ENCODE assay signal across 9 mouse cellular contexts in genomic region chr3:144010558-144010957, GRCm38 (mm10).
DNase-seq lines count a peak whose midpoint lies in the region; ATAC-seq and TF ChIP-seq lines count a peak whose summit lies in the region.
"Had no signal": no experiment of that assay in that cellular context is flagged by ENCODE, and none has a peak within 500 bp of the region (broad histone marks: within the 10 kb centered on the region; RNA-seq: fewer than 3 reads in every experiment).

No protein-coding gene starts in this region.

- intact Hi-C loops in heart, adult 2 months (cut with DNase I): no loop called here

- no peaks in the 10 kb centered on the region for H3K27me3 ChIP-seq in heart, embryonic 12.5 days (replicated peaks)
- H3K27me3 ChIP-seq in heart, adult 2 months (ENCODE audit: control insufficient read depth, insufficient read depth, low read length): no peaks in the 10 kb centered on the region
- no peaks in the 10 kb centered on the region for H3K27me3 ChIP-seq in kidney, postnatal 0 days (ENCODE audit: insufficient read depth, low read length)
- no peaks in the 10 kb centered on the region for H3K27me3 ChIP-seq in stomach, postnatal 0 days (ENCODE audit: control insufficient read depth, insufficient read depth, low read length)

- no peaks in the 10 kb centered on the region for H3K79me2 ChIP-seq in heart, adult 2 months (replicated peaks; ENCODE audit: control insufficient read depth, insufficient read depth, low read length)

- WGBS in heart, embryonic 12.5 days: 19% methylated on average over 6 of the region's 6 CpGs
- WGBS in heart, adult 2 months: 25% methylated on average over 6 of the region's 6 CpGs
- 17% methylated on average over 6 of the region's 6 CpGs for WGBS in kidney, postnatal 0 days
- WGBS in stomach, postnatal 0 days: 25% methylated on average over 6 of the region's 6 CpGs

- ATAC-seq in heart, embryonic 12.5 days (ENCODE audit: insufficient number of reproducible peaks, low FRiP score): no peak
- no peak for ATAC-seq in kidney, postnatal 0 days (replicated peaks; ENCODE audit: low FRiP score, low read depth)
- ATAC-seq in stomach, postnatal 0 days (ENCODE audit: low FRiP score, low TSS enrichment): peak; percentile 78

- H3K4me3 ChIP-seq in heart, embryonic 12.5 days: no peak overlapping the region
- H3K4me3 ChIP-seq in heart, adult 2 months: no peak overlapping the region
- H3K4me3 ChIP-seq in kidney, postnatal 0 days (replicated peaks; ENCODE audit: low read depth, low read length): no peak overlapping the region
- H3K4me3 ChIP-seq in stomach, postnatal 0 days (ENCODE audit: low read depth, low read length): no peak overlapping the region

- H3K36me3 ChIP-seq in heart, embryonic 12.5 days: no peaks in the 10 kb centered on the region
- no peaks in the 10 kb centered on the region for H3K36me3 ChIP-seq in heart, adult 2 months (ENCODE audit: control insufficient read depth, insufficient read depth, low read length)
- no peaks in the 10 kb centered on the region for H3K36me3 ChIP-seq in kidney, postnatal 0 days (ENCODE audit: insufficient read depth, low read length)
- no peaks in the 10 kb centered on the region for H3K36me3 ChIP-seq in stomach, postnatal 0 days (ENCODE audit: control insufficient read depth, insufficient read depth, low read length)

- no peak for TF ChIP-seq POLR2A in heart, adult 2 months (IDR thresholded peaks at IDR 0.05; ENCODE audit: insufficient read depth, low read depth, low read length)

- no peak overlapping the region for H3K9ac ChIP-seq in heart, embryonic 12.5 days
- no peak overlapping the region for H3K9ac ChIP-seq in heart, adult 2 months (ENCODE audit: low read depth, low read length)
- no peak overlapping the region for H3K9ac ChIP-seq in kidney, postnatal 0 days (ENCODE audit: low read depth, low read length)
- no peak overlapping the region for H3K9ac ChIP-seq in stomach, postnatal 0 days (ENCODE audit: low read length)

- no peak for DNase-seq in heart, adult 2 months
- DNase-seq in thymus, postnatal 25 days: peak; percentile 7
- DNase-seq in thymus, adult 18-20 months: no peak
- DNase-seq in kidney, postnatal 0 days (ENCODE audit: low spot score): peak; percentile 34
- DNase-seq in stomach, postnatal 0 days (ENCODE audit: low spot score): peak; percentile 47
- no peak for DNase-seq in frontal cortex, postnatal 10 days (ENCODE audit: low spot score in 2 of 2)
- DNase-seq in layer of hippocampus, adult 11-12 months (ENCODE audit: low spot score): no peak
- DNase-seq: layer of hippocampus, postnatal 36 days had no signal

- H3K27ac ChIP-seq in heart, embryonic 12.5 days (ENCODE audit: poor library complexity, severe bottlenecking): no peak overlapping the region
- H3K27ac ChIP-seq in heart, adult 2 months: no peak overlapping the region
- H3K27ac ChIP-seq in kidney, postnatal 0 days: no peak overlapping the region
- no peak overlapping the region for H3K27ac ChIP-seq in stomach, postnatal 0 days (replicated peaks)

- H3K4me1 ChIP-seq in heart, embryonic 12.5 days (replicated peaks): 0 out of 2 replicates have a peak, but pooled peaks cover 7% of the 10 kb centered on the region
- no peaks in the 10 kb centered on the region for H3K4me1 ChIP-seq in heart, adult 2 months (ENCODE audit: control insufficient read depth, insufficient read depth, low read length)
- peaks cover 11% of the 10 kb centered on the region for H3K4me1 ChIP-seq in kidney, postnatal 0 days (replicated peaks; ENCODE audit: insufficient read depth, low read length)
- H3K4me1 ChIP-seq in stomach, postnatal 0 days (replicated peaks; ENCODE audit: control insufficient read depth, insufficient read depth): no peaks in the 10 kb centered on the region; the same call in 1 of the 2 replicates

- peak overlapping the region; percentile 52 for H3K4me2 ChIP-seq in heart, embryonic 12.5 days
- H3K4me2 ChIP-seq in kidney, postnatal 0 days (ENCODE audit: low read length): 0 out of 2 replicates have a peak overlapping the region, but pooled peaks have one; percentile 4
- H3K4me2 ChIP-seq in stomach, postnatal 0 days (replicated peaks; ENCODE audit: low read depth): no peak overlapping the region

- no peaks in the 10 kb centered on the region for H3K9me3 ChIP-seq in heart, embryonic 12.5 days (replicated peaks)
- no peaks in the 10 kb centered on the region for H3K9me3 ChIP-seq in kidney, postnatal 0 days (replicated peaks; ENCODE audit: low read length)
- H3K9me3 ChIP-seq in stomach, postnatal 0 days (ENCODE audit: control insufficient read depth, low read length): no peaks in the 10 kb centered on the region

- no peak for TF ChIP-seq EP300 in heart, adult 2 months (IDR thresholded peaks at IDR 0.05; ENCODE audit: insufficient read depth, low read depth, low read length)
- TF ChIP-seq EP300 in stomach, postnatal 0 days (optimal IDR thresholded peaks at IDR 0.05): no peak

- no peak for TF ChIP-seq CTCF in heart, adult 2 months (IDR thresholded peaks at IDR 0.05)
- no peak for TF ChIP-seq CTCF in kidney, postnatal 0 days (IDR thresholded peaks at IDR 0.05; ENCODE audit: low read depth)
- TF ChIP-seq CTCF in stomach, postnatal 0 days (IDR thresholded peaks at IDR 0.05; ENCODE audit: low read depth): no peak

Comparison
In these comparisons a context has a peak if more than half of its experiments do, and no peak if none do; other contexts are left out.
1. DNase-seq: peak in thymus, postnatal 25 days (single experiment), kidney, postnatal 0 days (single experiment) and stomach, postnatal 0 days (single experiment); none in heart, adult 2 months (0 of 2), thymus, adult 18-20 months (0 of 2), frontal cortex, postnatal 10 days (0 of 2) and layer of hippocampus, adult 11-12 months (single experiment).